Comparison of ENCODE assay signal across 18 mouse cellular contexts in genomic region chr3:90454931-90455330, GRCm38 (mm10). TPM values are rescaled to one million over a fixed set of nuclear protein-coding genes. Genes with fewer than 3 reads are reported as not detected.
"Had no signal": no experiment of that assay in that cellular context is flagged by ENCODE, and none has a peak within 500 bp of the region (broad histone marks: within the 10 kb centered on the region; RNA-seq: fewer than 3 reads in every experiment).

No protein-coding gene starts in this region.

- H3K36me3 ChIP-seq: midbrain, embryonic 12.5 days; midbrain, embryonic 15.5 days; neural tube, embryonic 12.5 days; neural tube, embryonic 15.5 days had no signal

- H3K9ac ChIP-seq: liver, embryonic 14.5 days; liver, postnatal 0 days; lung, embryonic 14.5 days; midbrain, embryonic 12.5 days; midbrain, embryonic 15.5 days; neural tube, embryonic 12.5 days; neural tube, embryonic 15.5 days had no signal

- H3K4me1 ChIP-seq: midbrain, embryonic 12.5 days; midbrain, embryonic 15.5 days; neural tube, embryonic 12.5 days; neural tube, embryonic 15.5 days had no signal

- H3K9me3 ChIP-seq: midbrain, embryonic 12.5 days; midbrain, embryonic 15.5 days; neural tube, embryonic 12.5 days; neural tube, embryonic 15.5 days had no signal

- DNase-seq: kidney, adult 18-20 months; kidney, adult 9 months; kidney, postnatal 14 days; kidney, postnatal 4 days; liver, postnatal 0 days; lung, embryonic 14.5 days; retina, postnatal 1 day; right cerebral cortex, postnatal 25 days; thymus, adult 18-20 months; thymus, postnatal 36 days had no signal

- ATAC-seq: liver, postnatal 0 days; lung, postnatal 0 days; midbrain, embryonic 15.5 days had no signal

- H3K4me2 ChIP-seq: lung, embryonic 14.5 days; midbrain, embryonic 12.5 days; midbrain, embryonic 15.5 days; neural tube, embryonic 12.5 days; neural tube, embryonic 15.5 days had no signal

- H3K27me3 ChIP-seq: midbrain, embryonic 15.5 days; neural tube, embryonic 12.5 days; neural tube, embryonic 15.5 days had no signal

- H3K27ac ChIP-seq: liver, embryonic 14.5 days; macrophage; midbrain, embryonic 12.5 days; midbrain, embryonic 15.5 days; neural tube, embryonic 12.5 days; neural tube, embryonic 15.5 days had no signal

- H3K4me3 ChIP-seq: midbrain, embryonic 12.5 days; midbrain, embryonic 15.5 days; neural tube, embryonic 12.5 days; neural tube, embryonic 15.5 days had no signal

RNA-seq across cellular contexts. Expression of gene Npr1, which starts 10.7 kb away (rescaled TPM):
- total RNA-seq: megakaryocyte, adult 5-6 weeks had no signal
